Mouse (Mus musculus): Measurements from ENCODE around the gene Dmc1. TPM values are rescaled to one million over a fixed set of nuclear protein-coding genes. Genes with fewer than 3 reads are reported as not detected.
A peak's percentile ranks its signal among the peaks of the same experiment; 100 is the strongest.

Dmc1 gene
- polyA plus RNA-seq, 1 experiment from 2014 or later = 0.74 TPM

GRCm38 (mm10) chr15:79525979-79526768 lies 78.7 kb downstream of the Dmc1 start:
- DNase-seq (ENCODE audit: low spot score) (no peak), ATAC-seq (no peak)
- H3K9me3 ChIP-seq (replicated peaks; ENCODE audit: control insufficient read depth, low read length) = no peaks in the 10 kb centered on the region
- H3K27me3 ChIP-seq (replicated peaks; ENCODE audit: control insufficient read depth, insufficient read depth, low read length) = no peaks in the 10 kb centered on the region
- no peak overlapping the region for H3K9ac ChIP-seq (ENCODE audit: low read length)
- no peak overlapping the region for H3K27ac ChIP-seq (ENCODE audit: low read depth, low read length)
- 69% methylated on average over 9 of the region's 9 CpGs for WGBS
- H3K4me1 ChIP-seq (ENCODE audit: control insufficient read depth, insufficient read depth, low read length) = no peaks in the 10 kb centered on the region
- no peak overlapping the region for H3K4me2 ChIP-seq (ENCODE audit: low read length)
- H3K4me3 ChIP-seq (ENCODE audit: low read depth, low read length) = no peak overlapping the region
- H3K36me3 ChIP-seq (ENCODE audit: control insufficient read depth, insufficient read depth, low read length) = peaks cover 52% of the 10 kb centered on the region

GRCm38 (mm10) chr15:79525564-79525963 lies 79.3 kb downstream of the Dmc1 start:
- DNase-seq (ENCODE audit: low spot score) (no peak), ATAC-seq (no peak)
- no peak overlapping the region for H3K9ac ChIP-seq (ENCODE audit: low read length)
- no peak overlapping the region for H3K4me2 ChIP-seq (ENCODE audit: low read length)
- no peaks in the 10 kb centered on the region for H3K27me3 ChIP-seq (replicated peaks; ENCODE audit: control insufficient read depth, insufficient read depth, low read length)
- H3K36me3 ChIP-seq (ENCODE audit: control insufficient read depth, insufficient read depth, low read length) = peaks cover 46% of the 10 kb centered on the region
- no peak overlapping the region for H3K4me3 ChIP-seq (ENCODE audit: low read depth, low read length)
- no peak overlapping the region for H3K27ac ChIP-seq (ENCODE audit: low read depth, low read length)
- WGBS = 90% methylated on average over 5 of the region's 5 CpGs
- H3K4me1 ChIP-seq (ENCODE audit: control insufficient read depth, insufficient read depth, low read length) = no peaks in the 10 kb centered on the region
- no peaks in the 10 kb centered on the region for H3K9me3 ChIP-seq (replicated peaks; ENCODE audit: control insufficient read depth, low read length)

- Histone ChIP-seq H3K27ac (ENCODE audit: low read depth, low read length) (no peak overlapping the region), H3K36me3 (ENCODE audit: control insufficient read depth, insufficient read depth, low read length) (no peaks in the 10 kb centered on the region), H3K4me2 (ENCODE audit: low read length) (no peak overlapping the region), H3K9me3 (replicated peaks; ENCODE audit: control insufficient read depth, low read length) (no peaks in the 10 kb centered on the region), H3K4me1 (ENCODE audit: control insufficient read depth, insufficient read depth, low read length) (peaks cover 11% of the 10 kb centered on the region), H3K4me3 (ENCODE audit: low read depth, low read length) (no peak overlapping the region), H3K9ac (ENCODE audit: low read length) (no peak overlapping the region), H3K27me3 (replicated peaks; ENCODE audit: control insufficient read depth, insufficient read depth, low read length) (peaks cover 28% of the 10 kb centered on the region)
- DNase-seq (ENCODE audit: low spot score) (no peak), ATAC-seq (no peak)
- WGBS = 47% methylated on average over 15 of the region's 16 CpGs
Measured at GRCm38 (mm10) chr15:79519400-79520220, 85.3 kb downstream of the Dmc1 start.

GRCm38 (mm10) chr15:79518571-79518970 lies 86.3 kb downstream of the Dmc1 start:
- no peak overlapping the region for H3K4me3 ChIP-seq (ENCODE audit: low read depth, low read length)
- no peak overlapping the region for H3K9ac ChIP-seq (ENCODE audit: low read length)
- H3K27ac ChIP-seq (ENCODE audit: low read depth, low read length) = no peak overlapping the region
- H3K36me3 ChIP-seq (ENCODE audit: control insufficient read depth, insufficient read depth, low read length) = no peaks in the 10 kb centered on the region
- ATAC-seq (no peak), DNase-seq (ENCODE audit: low spot score) (no peak)
- WGBS = 84% methylated on average over 3 of the region's 3 CpGs
- H3K4me2 ChIP-seq (ENCODE audit: low read length) = no peak overlapping the region
- H3K9me3 ChIP-seq (replicated peaks; ENCODE audit: control insufficient read depth, low read length) = no peaks in the 10 kb centered on the region
- H3K4me1 ChIP-seq (ENCODE audit: control insufficient read depth, insufficient read depth, low read length) = peaks cover 11% of the 10 kb centered on the region
- H3K27me3 ChIP-seq (replicated peaks; ENCODE audit: control insufficient read depth, insufficient read depth, low read length) = peaks cover 37% of the 10 kb centered on the region

GRCm38 (mm10) chr15:79517710-79518109 lies 87.2 kb downstream of the Dmc1 start:
- no peak for DNase-seq (ENCODE audit: low spot score)
- Histone ChIP-seq H3K36me3 (ENCODE audit: control insufficient read depth, insufficient read depth, low read length) (no peaks in the 10 kb centered on the region), H3K4me3 (ENCODE audit: low read depth, low read length) (no peak overlapping the region), H3K27me3 (replicated peaks; ENCODE audit: control insufficient read depth, insufficient read depth, low read length) (peaks cover 42% of the 10 kb centered on the region), H3K4me2 (ENCODE audit: low read length) (no peak overlapping the region), H3K9me3 (replicated peaks; ENCODE audit: control insufficient read depth, low read length) (no peaks in the 10 kb centered on the region), H3K4me1 (ENCODE audit: control insufficient read depth, insufficient read depth, low read length) (peaks cover 11% of the 10 kb centered on the region), H3K9ac (ENCODE audit: low read length) (no peak overlapping the region), H3K27ac (ENCODE audit: low read depth, low read length) (no peak overlapping the region)
- 74% methylated on average over 4 of the region's 4 CpGs for WGBS
- ATAC-seq = no peak

GRCm38 (mm10) chr15:79516171-79517096 lies 88.5 kb downstream of the Dmc1 start, which contains the start of gene Kdelr3:
Gene Kdelr3 (plus strand): TSS chr15:79516411.
- Histone ChIP-seq H3K27me3 (replicated peaks; ENCODE audit: control insufficient read depth, insufficient read depth, low read length) (peaks cover 53% of the 10 kb centered on the region), H3K4me1 (ENCODE audit: control insufficient read depth, insufficient read depth, low read length) (peaks cover 11% of the 10 kb centered on the region), H3K9ac (ENCODE audit: low read length) (peak within 1 kb of the TSS; percentile 48), H3K27ac (ENCODE audit: low read depth, low read length) (no peak within 1 kb of the TSS), H3K4me2 (ENCODE audit: low read length) (peak within 1 kb of the TSS; percentile 81), H3K36me3 (ENCODE audit: control insufficient read depth, insufficient read depth, low read length) (no peaks in the 10 kb centered on the region), H3K4me3 (ENCODE audit: low read depth, low read length) (peak within 1 kb of the TSS; percentile 41), H3K9me3 (replicated peaks; ENCODE audit: control insufficient read depth, low read length) (no peaks in the 10 kb centered on the region)
- DNase-seq (ENCODE audit: low spot score) = peak; percentile 58
- ATAC-seq = peak; percentile 49; the same call in 1 of the 2 replicates
- WGBS = 1% methylated on average over 71 of the region's 71 CpGs

- Histone ChIP-seq H3K27ac (ENCODE audit: low read depth, low read length) (no peak overlapping the region), H3K36me3 (ENCODE audit: control insufficient read depth, insufficient read depth, low read length) (no peaks in the 10 kb centered on the region), H3K9me3 (replicated peaks; ENCODE audit: control insufficient read depth, low read length) (no peaks in the 10 kb centered on the region), H3K4me1 (ENCODE audit: control insufficient read depth, insufficient read depth, low read length) (peaks cover 14% of the 10 kb centered on the region), H3K4me3 (ENCODE audit: low read depth, low read length) (no peak overlapping the region), H3K9ac (ENCODE audit: low read length) (0 out of 2 replicates have a peak overlapping the region, but pooled peaks have one; percentile 5), H3K4me2 (ENCODE audit: low read length) (no peak overlapping the region), H3K27me3 (replicated peaks; ENCODE audit: control insufficient read depth, insufficient read depth, low read length) (peaks cover 69% of the 10 kb centered on the region)
- WGBS = 9% methylated on average over 9 of the region's 9 CpGs
- DNase-seq (ENCODE audit: low spot score) = no peak
- ATAC-seq = no peak
Measured at GRCm38 (mm10) chr15:79513940-79514339, 91.0 kb downstream of the Dmc1 start.

- DNase-seq (ENCODE audit: low spot score) = peak; percentile 93
- Histone ChIP-seq H3K27ac (ENCODE audit: low read depth, low read length) (no peak overlapping the region), H3K4me2 (ENCODE audit: low read length) (peak overlapping the region; percentile 71), H3K27me3 (replicated peaks; ENCODE audit: control insufficient read depth, insufficient read depth, low read length) (peaks cover 70% of the 10 kb centered on the region), H3K36me3 (ENCODE audit: control insufficient read depth, insufficient read depth, low read length) (no peaks in the 10 kb centered on the region), H3K9me3 (replicated peaks; ENCODE audit: control insufficient read depth, low read length) (no peaks in the 10 kb centered on the region), H3K4me1 (ENCODE audit: control insufficient read depth, insufficient read depth, low read length) (peaks cover 11% of the 10 kb centered on the region), H3K9ac (ENCODE audit: low read length) (peak overlapping the region; percentile 46), H3K4me3 (ENCODE audit: low read depth, low read length) (peak overlapping the region; percentile 36)
- peak; percentile 87 for ATAC-seq
- 1% methylated on average over 61 of the region's 61 CpGs for WGBS
Measured at GRCm38 (mm10) chr15:79511553-79512320, 93.2 kb downstream of the Dmc1 start.
